Mouse (Mus musculus): ENCODE results near the gene Brpf3.

DNA sequence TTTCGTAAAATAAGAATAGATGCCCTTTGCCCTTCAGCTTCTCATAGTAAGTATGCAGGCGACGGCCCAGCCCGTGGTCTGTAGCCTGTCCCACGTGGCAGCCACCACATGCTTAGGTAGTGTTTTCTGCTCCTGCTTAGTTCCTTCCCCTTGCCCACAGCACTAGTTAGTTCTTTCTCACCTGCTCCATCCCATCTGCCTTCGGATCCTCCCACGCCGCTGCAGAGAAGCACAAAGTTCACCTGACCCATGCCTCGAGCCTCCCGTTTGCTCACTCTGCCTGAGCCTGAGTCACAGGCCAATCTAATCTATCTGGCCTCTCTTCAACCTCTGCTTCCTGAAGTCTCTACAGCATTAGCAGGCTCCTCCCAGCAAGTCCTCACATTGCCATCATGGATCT, 11.5 kb downstream of the Brpf3 start:
- TF ChIP-seq CTCF (IDR thresholded peaks at IDR 0.05; ENCODE audit: low read depth, low read length) (no peak), GATA2 (IDR thresholded peaks at IDR 0.05; ENCODE audit: borderline replicate concordance, low read depth, low read length) (no peak), GATA1 (IDR thresholded peaks at IDR 0.05; ENCODE audit: borderline replicate concordance, low read length) (no peak), TAL1 (conservative IDR thresholded peaks at IDR 0.05; ENCODE audit: low read depth, low read length) (no peak), POLR2AphosphoS5 (IDR thresholded peaks at IDR 0.05; ENCODE audit: insufficient replicate concordance, low read depth, low read length) (no peak)
